Mouse (Mus musculus): Measurements from ENCODE around the gene Wfikkn2.

Gene Wfikkn2

GRCm38 (mm10) chr11:94261585-94262370 lies 16.0 kb upstream of the Wfikkn2 start:
- DNase-seq = no peak

GRCm38 (mm10) chr11:94259814-94260213 lies 14.0 kb upstream of the Wfikkn2 start:
- no peak for DNase-seq

GRCm38 (mm10) chr11:94257987-94258386 lies 12.2 kb upstream of the Wfikkn2 start:
- DNase-seq = peak; percentile 15 to 43

GRCm38 (mm10) chr11:94255733-94256132 lies 9.9 kb upstream of the Wfikkn2 start:
- no peak for DNase-seq

- no peak for DNase-seq
Observed at GRCm38 (mm10) chr11:94253691-94254090, 7.9 kb upstream of the Wfikkn2 start.

GRCm38 (mm10) chr11:94253156-94253555 lies 7.4 kb upstream of the Wfikkn2 start:
- no peak for DNase-seq

GRCm38 (mm10) chr11:94246789-94247061 lies 920 bp upstream of the Wfikkn2 start:
- DNase-seq = no peak

- no peak for DNase-seq
Observed at GRCm38 (mm10) chr11:94244385-94244784, 1.4 kb downstream of the Wfikkn2 start.

- DNase-seq = peak in 1 of 2 experiments; percentile 10
Observed at GRCm38 (mm10) chr11:94243422-94244180, 2.2 kb downstream of the Wfikkn2 start.

- peak in 1 of 2 experiments; percentile 43 for DNase-seq
Observed at GRCm38 (mm10) chr11:94242760-94243421, 2.9 kb downstream of the Wfikkn2 start.

- no peak for DNase-seq
Observed at GRCm38 (mm10) chr11:94239706-94240105, 6.1 kb downstream of the Wfikkn2 start.

GRCm38 (mm10) chr11:94238786-94239185 lies 7.0 kb downstream of the Wfikkn2 start:
- no peak for DNase-seq

GRCm38 (mm10) chr11:94236074-94236473 lies 9.7 kb downstream of the Wfikkn2 start:
- peak; percentile 73 for DNase-seq

GRCm38 (mm10) chr11:94234857-94235256 lies 10.9 kb downstream of the Wfikkn2 start:
- no peak for DNase-seq

GRCm38 (mm10) chr11:94234380-94234779 lies 11.4 kb downstream of the Wfikkn2 start:
- DNase-seq = no peak

- DNase-seq = no peak
Observed at GRCm38 (mm10) chr11:94233405-94233804, 12.4 kb downstream of the Wfikkn2 start.

- peak in 1 of 2 experiments; percentile 41 for DNase-seq
Observed at GRCm38 (mm10) chr11:94231821-94232552, 13.8 kb downstream of the Wfikkn2 start.

GRCm38 (mm10) chr11:94230244-94230643 lies 15.6 kb downstream of the Wfikkn2 start:
- no peak for DNase-seq

- DNase-seq = peak in 1 of 2 experiments; percentile 21
Observed at GRCm38 (mm10) chr11:94229207-94229960, 16.4 kb downstream of the Wfikkn2 start.

- DNase-seq = no peak
Observed at GRCm38 (mm10) chr11:94228416-94228815, 17.4 kb downstream of the Wfikkn2 start.

GRCm38 (mm10) chr11:94225985-94226384 lies 19.8 kb downstream of the Wfikkn2 start:
- DNase-seq = peak; percentile 76 to 86

GRCm38 (mm10) chr11:94223531-94223930 lies 22.3 kb downstream of the Wfikkn2 start:
- DNase-seq = no peak

Measured in kidney, postnatal 36 days (tissue).